Mouse (Mus musculus) embryonic facial prominence, embryonic 10.5 days (tissue): ENCODE measurements at regions not wholly inside any gene's neighbourhood (a gene's known extent, or its start where the extent isn't known, plus 50 kb on each side); places are given as distances from the start of the nearest gene placed in this dataset.

Source experiments
- DNase-seq: peaks from one replicate; pipeline ENCODE4 v3.0.0-alpha.2; 2017; ENCODE audit warnings: low spot score
- H3K27ac ChIP-seq: fragments of 300-500 bp; sonication (generic); replicated peaks from 2 replicates; pipeline ENCODE4 v1.5.1; 2016; ENCODE audit warnings: mild to moderate bottlenecking
- H3K27me3 ChIP-seq: fragments of 300-500 bp; sonication (generic); replicated peaks from 2 replicates; pipeline ENCODE4 v1.6.1; 2016; ENCODE audit warnings: low read depth, mild to moderate bottlenecking; ENCODE audit not compliant: poor library complexity, severe bottlenecking
- H3K36me3 ChIP-seq: fragments of 300-500 bp; sonication (generic); replicated peaks from 2 replicates; pipeline ENCODE4 v1.6.1; 2016; ENCODE audit warnings: mild to moderate bottlenecking, moderate library complexity
- H3K4me1 ChIP-seq: fragments of 300-500 bp; sonication (generic); 2 replicates; pipeline ENCODE4 v1.6.1; 2016
- H3K4me3 ChIP-seq: fragments of 300-500 bp; sonication (generic); 2 replicates; pipeline ENCODE4 v1.5.1; 2016; ENCODE audit warnings: mild to moderate bottlenecking, moderate library complexity
- H3K9me3 ChIP-seq: fragments of 300-500 bp; sonication (generic); 2 replicates; pipeline ENCODE4 v1.6.1; 2016; ENCODE audit warnings: mild to moderate bottlenecking
- WGBS: fragments of 180-500 bp; shearing (Covaris S2); methylation state at CpG from one replicate; pipeline ENCODE4 v1.1.7; 2016; 5-methylcytosine and 5-hydroxymethylcytosine counted together

DNA sequence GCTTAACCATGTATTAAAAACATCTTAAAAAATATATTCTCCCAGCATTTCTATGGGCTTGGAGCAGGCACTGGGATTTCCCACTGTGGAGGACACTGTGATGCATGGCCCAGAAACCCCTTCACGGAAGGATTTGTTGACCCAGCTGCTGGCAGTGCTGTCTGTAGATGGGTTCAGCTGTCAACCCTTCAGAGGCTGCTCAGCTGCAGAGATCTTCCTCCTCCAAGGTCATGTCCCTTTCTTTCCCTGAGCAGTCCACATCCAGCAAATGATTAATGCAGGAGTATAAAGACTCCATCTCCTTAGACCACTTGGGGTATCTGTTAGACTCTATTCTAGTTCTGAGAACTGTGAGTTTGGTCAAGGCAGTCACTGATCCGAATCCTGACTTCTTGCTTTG is 108.4 kb upstream of the 1810046K07Rik start:
- 75% methylated on average over 2 of the region's 2 CpGs for WGBS
- Histone ChIP-seq H3K9me3 (no peaks in the 10 kb centered on the region), H3K27me3 (no peaks in the 10 kb centered on the region), H3K4me3 (no peak overlapping the region), H3K27ac (no peak overlapping the region), H3K4me1 (no peaks in the 10 kb centered on the region), H3K36me3 (no peaks in the 10 kb centered on the region)
- DNase-seq = no peak

DNA sequence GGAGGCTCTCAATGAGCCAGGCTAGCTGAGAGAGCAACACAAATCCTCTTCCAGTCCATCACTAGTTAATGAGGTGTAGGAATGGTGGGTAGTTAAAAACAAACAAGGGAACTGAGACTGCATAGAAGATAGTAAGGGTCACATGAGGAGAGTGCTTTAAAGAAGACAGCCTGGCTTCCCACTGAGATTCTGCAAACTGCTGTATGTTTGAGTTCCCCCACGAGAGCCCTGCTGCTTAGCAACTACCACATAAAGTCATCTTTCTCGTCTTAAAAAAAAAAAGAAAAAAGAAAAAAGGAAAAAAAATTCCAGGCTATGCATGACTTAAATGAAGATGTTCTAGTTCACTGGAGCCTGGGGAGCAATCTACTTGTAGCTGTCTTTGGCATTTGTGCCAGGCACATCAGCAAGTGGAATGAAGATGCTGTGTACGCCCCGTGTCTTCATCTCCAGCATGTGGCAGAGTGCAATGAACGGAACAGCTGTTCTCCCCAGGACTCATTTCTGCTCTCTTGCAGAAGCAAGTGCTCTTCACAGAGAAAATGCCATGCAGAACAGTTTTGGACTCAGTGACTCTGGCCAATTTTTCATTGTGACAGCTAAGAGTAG is 113.2 kb upstream of the 1810046K07Rik start:
- DNase-seq = no peak
- Histone ChIP-seq H3K9me3 (peaks cover 8% of the 10 kb centered on the region; the same call in 1 of the 2 replicates), H3K27ac (no peak overlapping the region), H3K4me3 (no peak overlapping the region), H3K27me3 (no peaks in the 10 kb centered on the region), H3K36me3 (no peaks in the 10 kb centered on the region), H3K4me1 (no peaks in the 10 kb centered on the region)
- 50% methylated on average over 5 of the region's 5 CpGs for WGBS

DNA sequence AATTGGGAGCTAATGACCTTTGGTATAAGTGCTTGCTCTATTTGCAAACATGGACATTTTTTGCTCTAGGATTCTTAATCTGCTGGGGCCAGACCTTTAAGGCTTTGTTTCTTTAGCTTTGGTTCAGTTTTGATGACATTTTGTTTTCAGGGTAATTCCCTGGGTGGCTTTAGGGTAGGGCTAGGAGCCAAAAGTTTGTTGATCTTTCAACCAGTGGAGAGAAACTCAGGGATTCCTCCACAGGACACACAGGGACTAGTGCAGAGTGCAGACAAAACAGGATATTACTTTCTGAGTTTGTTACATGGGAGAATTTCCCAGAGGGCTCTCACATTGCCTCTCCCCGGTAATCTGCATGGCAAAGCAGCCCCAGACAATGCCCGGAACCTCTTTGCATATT is 127.0 kb upstream of the 1810046K07Rik start:
- Histone ChIP-seq H3K9me3 (no peaks in the 10 kb centered on the region), H3K4me1 (no peaks in the 10 kb centered on the region), H3K27ac (no peak overlapping the region), H3K27me3 (no peaks in the 10 kb centered on the region), H3K4me3 (no peak overlapping the region), H3K36me3 (no peaks in the 10 kb centered on the region)
- no peak for DNase-seq
- WGBS = 57% methylated on average over 2 of the region's 2 CpGs

DNA sequence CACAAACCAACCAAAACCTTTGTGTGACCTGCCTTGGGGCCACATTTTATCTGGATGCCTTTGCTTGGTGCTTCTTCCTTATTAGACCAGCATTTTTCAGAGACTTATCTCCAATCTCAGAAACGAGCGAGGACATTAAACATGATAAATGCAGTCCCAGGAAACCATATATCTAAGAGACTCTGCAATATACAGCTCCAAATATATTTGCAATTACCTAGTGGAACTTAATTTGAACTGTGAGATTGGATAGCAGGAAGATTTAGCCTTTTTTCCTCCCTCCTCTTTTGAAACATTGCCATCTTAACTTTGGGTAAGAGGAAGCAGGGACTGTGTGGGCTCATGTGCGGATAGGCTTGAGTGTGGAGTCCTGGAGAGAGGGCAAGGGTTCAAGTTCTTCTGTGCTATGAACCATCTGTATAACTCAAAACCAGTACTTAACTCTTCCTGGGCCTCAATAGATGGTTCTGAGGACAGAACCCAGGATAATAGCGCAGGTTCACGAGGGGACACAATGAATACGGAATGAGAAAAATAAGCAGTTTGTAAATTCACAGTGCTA is 133.8 kb upstream of the 1810046K07Rik start:
- H3K36me3 ChIP-seq = no peaks in the 10 kb centered on the region
- no peak overlapping the region for H3K27ac ChIP-seq
- WGBS = 88% methylated on average over 6 of the region's 6 CpGs
- H3K4me3 ChIP-seq = no peak overlapping the region
- no peak for DNase-seq
- H3K27me3 ChIP-seq = no peaks in the 10 kb centered on the region
- no peaks in the 10 kb centered on the region for H3K4me1 ChIP-seq
- H3K9me3 ChIP-seq = no peaks in the 10 kb centered on the region

DNA sequence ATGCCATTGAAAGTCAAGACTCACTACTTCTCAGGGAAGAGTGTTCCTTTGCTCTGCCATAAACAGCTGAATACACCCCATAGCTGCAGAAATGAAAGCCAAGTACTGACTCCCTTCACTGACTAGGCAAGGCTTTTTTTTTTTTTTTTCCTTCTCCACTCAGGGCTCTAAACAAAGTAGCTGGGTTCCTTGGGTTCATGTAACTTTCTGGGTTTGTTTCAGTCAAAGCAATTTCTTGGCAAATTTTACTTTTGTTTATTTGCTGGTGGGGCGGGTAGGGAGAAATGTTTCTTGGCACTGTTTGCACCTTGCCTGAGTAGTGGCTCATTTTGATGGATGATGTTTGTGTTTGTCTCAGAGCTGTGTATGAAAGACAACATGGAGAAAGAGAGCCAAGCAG is 141.3 kb upstream of the 1810046K07Rik start:
- no peaks in the 10 kb centered on the region for H3K4me1 ChIP-seq
- 83% methylated on average over 1 of the region's 1 CpGs for WGBS
- H3K4me3 ChIP-seq = no peak overlapping the region
- H3K36me3 ChIP-seq = no peaks in the 10 kb centered on the region
- H3K9me3 ChIP-seq = no peaks in the 10 kb centered on the region
- DNase-seq = no peak
- H3K27me3 ChIP-seq = no peaks in the 10 kb centered on the region
- no peak overlapping the region for H3K27ac ChIP-seq

DNA sequence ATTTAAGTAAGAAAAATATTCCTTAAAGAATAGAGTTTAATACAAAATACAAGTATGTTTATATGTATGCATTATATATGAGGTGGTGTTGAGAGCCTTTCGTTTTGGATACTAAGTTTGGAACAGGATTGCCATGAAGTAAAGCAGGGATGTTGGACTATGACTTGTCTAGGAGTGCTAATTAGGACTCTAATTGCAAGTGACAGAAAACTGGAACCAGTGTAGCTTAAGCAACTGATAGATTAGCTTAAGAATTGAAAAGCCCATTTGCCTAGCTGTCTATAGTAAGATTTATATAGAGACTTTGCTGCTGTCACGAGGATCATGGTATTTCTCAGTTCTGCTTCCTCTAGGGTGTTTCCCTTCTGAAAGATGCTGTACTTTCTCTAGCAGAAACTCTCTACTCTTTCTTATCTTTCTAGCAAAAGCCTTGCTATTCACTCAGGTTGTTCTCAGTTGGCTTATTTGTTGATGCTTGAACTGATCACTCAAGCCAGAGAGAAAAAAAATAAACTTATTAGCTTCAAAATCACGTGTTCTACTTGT is 147.9 kb upstream of the 1810046K07Rik start:
- Histone ChIP-seq H3K36me3 (no peaks in the 10 kb centered on the region), H3K27ac (no peak overlapping the region), H3K9me3 (no peaks in the 10 kb centered on the region), H3K4me3 (no peak overlapping the region), H3K4me1 (no peaks in the 10 kb centered on the region), H3K27me3 (no peaks in the 10 kb centered on the region)
- 67% methylated on average over 3 of the region's 3 CpGs for WGBS
- no peak for DNase-seq

DNA sequence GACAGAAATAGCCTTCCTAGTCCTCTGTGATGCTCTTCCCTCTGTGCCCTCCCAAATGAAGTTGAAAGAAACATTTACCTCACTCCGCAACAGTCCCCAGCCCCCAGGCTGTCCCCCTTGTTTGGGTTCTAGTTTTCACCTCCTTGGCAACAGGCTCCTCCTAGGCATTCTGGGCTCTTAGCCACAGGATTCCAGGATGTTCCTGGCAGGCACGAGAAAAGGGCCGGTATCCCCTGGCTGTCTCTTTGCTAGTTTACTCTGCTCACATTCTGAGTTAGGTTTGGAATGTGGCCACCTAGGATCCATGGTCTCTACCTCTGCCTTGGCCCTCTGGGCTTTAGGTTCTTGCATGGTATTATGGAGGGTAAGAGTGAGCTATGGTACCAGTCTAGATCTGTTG is 159.1 kb upstream of the 1810046K07Rik start:
- Histone ChIP-seq H3K4me1 (no peaks in the 10 kb centered on the region), H3K27me3 (no peaks in the 10 kb centered on the region), H3K36me3 (no peaks in the 10 kb centered on the region), H3K9me3 (no peaks in the 10 kb centered on the region), H3K4me3 (no peak overlapping the region), H3K27ac (no peak overlapping the region)
- 71% methylated on average over 3 of the region's 3 CpGs for WGBS
- DNase-seq = no peak

DNA sequence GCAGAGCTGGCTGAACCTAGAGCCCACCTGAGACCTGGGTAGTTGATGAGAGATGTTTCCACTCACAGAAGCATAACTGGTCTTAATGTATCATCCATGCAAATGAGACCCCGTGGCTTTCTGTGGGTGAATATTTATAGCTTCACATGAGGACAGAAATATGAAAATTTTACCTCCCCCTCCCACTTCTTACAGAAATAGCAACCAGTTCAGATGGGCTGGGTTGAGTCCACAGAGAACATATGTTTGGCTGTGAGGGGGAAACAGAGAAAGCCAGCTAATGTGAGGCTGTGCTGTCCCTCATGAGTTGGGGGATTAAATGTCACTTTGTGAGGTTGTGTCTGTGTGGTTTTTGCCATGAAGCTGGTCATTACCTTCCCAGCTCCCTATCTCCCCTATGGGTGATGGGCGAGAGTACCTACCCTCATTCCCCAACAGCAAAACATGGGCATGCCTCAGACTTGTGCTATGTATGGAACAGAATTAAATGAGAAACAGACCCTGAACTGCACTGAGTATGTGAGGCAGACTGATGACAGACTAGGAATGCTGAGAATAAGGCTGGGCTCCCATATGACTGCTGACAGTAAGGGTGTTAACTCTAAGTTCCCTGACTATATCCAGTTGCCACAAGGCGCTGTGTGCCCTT is 178.7 kb upstream of the 1810046K07Rik start:
- Histone ChIP-seq H3K4me3 (no peak overlapping the region), H3K4me1 (no peaks in the 10 kb centered on the region), H3K9me3 (no peaks in the 10 kb centered on the region), H3K27me3 (no peaks in the 10 kb centered on the region), H3K36me3 (no peaks in the 10 kb centered on the region), H3K27ac (no peak overlapping the region)
- no peak for DNase-seq
- WGBS = 79% methylated on average over 3 of the region's 3 CpGs

DNA sequence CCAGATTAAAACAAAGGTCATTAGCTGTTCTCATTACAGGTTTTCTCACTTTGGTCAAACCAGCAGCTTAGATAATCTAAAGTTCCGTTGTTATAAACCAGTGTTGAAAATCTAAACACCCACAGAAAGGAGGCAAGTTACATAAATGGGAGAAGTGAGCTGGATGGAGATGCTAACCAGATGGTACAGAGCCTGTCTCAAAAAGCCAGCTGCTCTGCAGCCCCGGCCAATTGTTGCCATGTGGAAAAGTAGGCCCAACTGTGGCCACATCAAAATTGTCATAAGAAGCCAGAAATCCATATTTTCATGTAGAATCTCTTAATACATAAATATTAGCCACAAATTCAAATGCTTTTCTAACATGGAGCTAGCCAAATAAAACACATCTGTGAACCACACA is 188.9 kb upstream of the 1810046K07Rik start:
- no peaks in the 10 kb centered on the region for H3K9me3 ChIP-seq
- 82% methylated on average over 2 of the region's 2 CpGs for WGBS

DNA sequence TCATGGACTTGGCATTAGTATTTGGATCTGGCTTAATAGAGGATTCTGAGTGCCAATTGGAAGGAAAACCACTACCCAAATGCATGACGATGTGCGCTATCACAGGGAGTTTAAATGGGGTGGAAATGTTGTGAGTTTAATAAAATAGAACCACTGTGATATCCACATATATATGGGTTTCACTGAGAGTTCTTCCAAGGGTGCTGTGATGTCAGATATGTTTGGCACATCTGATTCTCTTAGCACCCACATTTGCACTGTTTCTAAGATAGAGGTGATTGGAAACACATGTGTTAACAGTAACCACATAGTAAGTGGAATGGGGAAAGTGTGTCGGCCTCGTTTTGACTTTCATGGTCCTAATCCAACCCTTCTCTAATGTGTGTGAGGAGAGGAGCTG is 189.7 kb upstream of the 1810046K07Rik start:
- DNase-seq = no peak
- no peaks in the 10 kb centered on the region for H3K4me1 ChIP-seq
- no peaks in the 10 kb centered on the region for H3K36me3 ChIP-seq
- WGBS = 83% methylated on average over 4 of the region's 4 CpGs
- H3K27me3 ChIP-seq = no peaks in the 10 kb centered on the region
- H3K27ac ChIP-seq = no peak overlapping the region
- no peaks in the 10 kb centered on the region for H3K9me3 ChIP-seq
- H3K4me3 ChIP-seq = no peak overlapping the region

More for the DNA sequence above, 188.9 kb upstream of the 1810046K07Rik start:
- Histone ChIP-seq H3K4me1 (no peaks in the 10 kb centered on the region), H3K36me3 (no peaks in the 10 kb centered on the region), H3K27me3 (no peaks in the 10 kb centered on the region), H3K4me3 (no peak overlapping the region), H3K27ac (no peak overlapping the region)
- no peak for DNase-seq

DNA sequence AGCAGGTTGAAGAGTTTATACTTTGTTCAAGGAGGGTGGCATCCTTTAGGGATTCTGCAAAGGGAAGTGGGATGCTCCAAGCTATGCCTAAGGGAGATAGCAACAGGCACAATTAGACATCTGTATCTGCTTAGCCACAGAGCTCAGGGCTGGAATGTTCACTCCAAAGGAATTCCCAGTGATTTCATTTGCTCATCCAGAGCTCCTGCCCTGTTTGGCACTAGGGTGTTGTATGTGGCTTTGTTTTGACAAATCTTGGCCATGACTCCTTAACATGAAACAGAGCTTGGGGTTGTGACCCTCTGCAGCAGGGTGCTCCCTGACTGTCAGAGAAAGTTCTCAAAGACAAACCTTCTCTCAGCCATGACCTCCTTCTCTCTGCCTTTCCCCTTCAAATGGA is 194.8 kb upstream of the 1810046K07Rik start:
- Histone ChIP-seq H3K27ac (no peak overlapping the region), H3K4me1 (no peaks in the 10 kb centered on the region), H3K9me3 (no peaks in the 10 kb centered on the region), H3K27me3 (no peaks in the 10 kb centered on the region), H3K4me3 (no peak overlapping the region), H3K36me3 (no peaks in the 10 kb centered on the region)
- no peak for DNase-seq

DNA sequence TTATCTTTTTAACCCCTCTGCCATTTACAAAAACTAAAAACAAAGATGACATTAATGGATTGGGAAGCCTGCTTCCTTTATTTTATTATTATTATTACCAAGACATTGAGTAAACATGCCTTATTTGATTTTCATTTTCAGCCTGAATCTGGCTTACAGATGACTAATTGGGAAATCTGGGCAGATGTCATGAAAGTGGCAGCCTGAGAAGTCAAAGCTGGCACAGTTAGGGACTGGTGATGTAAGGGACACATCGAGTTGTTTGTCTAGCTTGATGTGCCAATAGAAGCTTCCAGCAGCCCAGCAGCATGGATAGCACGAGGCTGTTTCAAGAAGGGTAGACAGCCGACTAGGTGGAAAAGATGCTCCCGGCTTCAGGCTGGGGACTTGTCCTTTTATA is 197.2 kb upstream of the 1810046K07Rik start:
- H3K4me1 ChIP-seq = peaks cover 6% of the 10 kb centered on the region; the same call in 1 of the 2 replicates
- WGBS = 89% methylated on average over 4 of the region's 4 CpGs
- H3K27me3 ChIP-seq = no peaks in the 10 kb centered on the region
- no peaks in the 10 kb centered on the region for H3K9me3 ChIP-seq
- no peak for DNase-seq
- H3K36me3 ChIP-seq = no peaks in the 10 kb centered on the region
- no peak overlapping the region for H3K27ac ChIP-seq
- no peak overlapping the region for H3K4me3 ChIP-seq

DNA sequence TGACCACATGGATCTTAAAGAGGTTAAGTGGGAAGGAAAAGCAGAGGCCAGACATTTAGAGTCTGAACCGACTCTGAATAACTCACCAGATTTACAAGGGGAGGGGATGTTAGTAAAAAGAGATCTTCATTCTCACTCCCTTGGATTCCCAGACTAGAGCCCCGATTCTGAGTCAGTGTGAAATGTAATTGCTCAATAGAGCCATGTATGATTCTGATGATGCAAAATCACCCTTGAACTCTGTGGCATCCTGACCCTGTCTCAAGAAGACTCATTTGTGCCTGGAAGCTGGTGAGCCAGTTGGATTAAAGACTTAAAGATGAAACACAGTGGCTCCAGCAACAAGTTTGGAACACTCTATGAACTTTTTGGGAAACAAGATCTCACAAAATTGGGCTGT is 210.2 kb upstream of the 1810046K07Rik start:
- DNase-seq = no peak
- no peak overlapping the region for H3K27ac ChIP-seq
- H3K4me1 ChIP-seq = no peaks in the 10 kb centered on the region
- 61% methylated on average over 2 of the region's 2 CpGs for WGBS
- H3K27me3 ChIP-seq = no peaks in the 10 kb centered on the region
- H3K4me3 ChIP-seq = no peak overlapping the region
- no peaks in the 10 kb centered on the region for H3K36me3 ChIP-seq
- no peaks in the 10 kb centered on the region for H3K9me3 ChIP-seq
